Mouse (Mus musculus) hindbrain, embryonic 11.5 days (tissue): ENCODE measurements around the gene Exoc2. TPM values are rescaled to one million over a fixed set of nuclear protein-coding genes. Genes with fewer than 3 reads are reported as not detected.

ENCODE experiments used
- ATAC-seq: fragments of 200-750 bp; cut with Nextera tagmentation; 2 replicates; pipeline ENCODE4 v1.8.0; 2017; ENCODE audit warnings: mild to moderate bottlenecking, moderate TSS enrichment, moderate library complexity; ENCODE audit not compliant: low FRiP score
- DNase-seq: peaks from one replicate; pipeline ENCODE4 v3.0.0-alpha.2; 2015; ENCODE audit warnings: low spot score
- H3K27ac ChIP-seq: fragments of 300-500 bp; sonication (generic); 2 replicates; pipeline ENCODE4 v1.5.1; 2014; ENCODE audit warnings: mild to moderate bottlenecking, low read depth, low read length
- H3K27me3 ChIP-seq: fragments of 300-500 bp; sonication (generic); 2 replicates; pipeline ENCODE4 v1.6.1; 2014; ENCODE audit warnings: mild to moderate bottlenecking, low read length, moderate library complexity, mixed read lengths; ENCODE audit not compliant: control insufficient read depth, insufficient read depth
- H3K36me3 ChIP-seq: fragments of 300-500 bp; sonication (generic); 2 replicates; pipeline ENCODE4 v1.6.1; 2014; ENCODE audit warnings: mild to moderate bottlenecking, low read length, moderate library complexity, mixed read lengths; ENCODE audit not compliant: control insufficient read depth, insufficient read depth
- H3K4me1 ChIP-seq: fragments of 300-500 bp; sonication (generic); replicated peaks from 2 replicates; pipeline ENCODE4 v1.6.1; 2014; ENCODE audit warnings: low read length, mixed read lengths; ENCODE audit not compliant: control insufficient read depth, insufficient read depth
- H3K4me2 ChIP-seq: fragments of 300-500 bp; sonication (generic); replicated peaks from 2 replicates; pipeline ENCODE4 v1.6.1; 2014; ENCODE audit warnings: mild to moderate bottlenecking, low read depth, low read length
- H3K4me3 ChIP-seq: fragments of 300-500 bp; sonication (generic); 2 replicates; pipeline ENCODE4 v1.5.1; 2014; ENCODE audit warnings: low read depth, low read length
- H3K9ac ChIP-seq: fragments of 300-500 bp; sonication (generic); 2 replicates; pipeline ENCODE4 v1.6.1; 2014; ENCODE audit warnings: low read depth, low read length
- H3K9me3 ChIP-seq: fragments of 300-500 bp; sonication (generic); 2 replicates; pipeline ENCODE4 v1.6.1; 2016; ENCODE audit warnings: low read length; ENCODE audit not compliant: control insufficient read depth
- WGBS: fragments of 180-500 bp; shearing (Covaris S2); extraction: QIAGEN DNeasy Blood & Tissue Kit; methylation state at CpG from one replicate; pipeline ENCODE4 v1.1.7; 2014; 5-methylcytosine and 5-hydroxymethylcytosine counted together
- polyA plus RNA-seq: library from polyadenylated mRNA; unstranded; fragments of >200 nt; fragmentation: Nextera tagmentation; extraction: Ambion mirVana; gene quantifications from 2 replicates; pipeline ENCODE4 v1.2.1, GENCODE M21; 2014

The Exoc2 gene
- polyA plus RNA-seq, 1 experiment from 2014 or later: 41.2 TPM

DNA sequence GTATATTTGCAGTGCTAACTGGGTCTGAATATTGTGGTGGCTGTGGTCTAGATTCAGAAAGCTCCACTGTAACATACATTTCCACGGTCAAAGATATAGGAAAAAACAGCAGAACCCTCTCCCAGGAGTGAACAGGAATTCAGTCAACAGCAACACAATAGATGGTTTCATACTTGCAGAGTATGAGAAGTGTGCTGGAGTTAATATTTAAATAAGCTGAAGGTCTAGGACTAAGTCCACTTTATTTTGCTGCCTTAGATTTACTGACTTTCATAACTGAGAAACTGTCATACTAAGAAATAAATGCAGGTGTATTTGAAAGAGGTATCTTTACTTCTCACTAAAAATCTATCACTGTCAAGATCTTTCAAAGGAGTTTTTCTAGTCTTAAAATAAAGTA is 137.6 kb downstream of the Exoc2 start:
- Histone ChIP-seq H3K9ac (no peak overlapping the region), H3K4me3 (no peak overlapping the region), H3K36me3 (no peaks in the 10 kb centered on the region), H3K27me3 (no peaks in the 10 kb centered on the region), H3K9me3 (no peaks in the 10 kb centered on the region), H3K4me2 (no peak overlapping the region), H3K4me1 (no peaks in the 10 kb centered on the region), H3K27ac (no peak overlapping the region)
- 86% methylated on average over 1 of the region's 1 CpGs for WGBS
- ATAC-seq (no peak), DNase-seq (no peak)

DNA sequence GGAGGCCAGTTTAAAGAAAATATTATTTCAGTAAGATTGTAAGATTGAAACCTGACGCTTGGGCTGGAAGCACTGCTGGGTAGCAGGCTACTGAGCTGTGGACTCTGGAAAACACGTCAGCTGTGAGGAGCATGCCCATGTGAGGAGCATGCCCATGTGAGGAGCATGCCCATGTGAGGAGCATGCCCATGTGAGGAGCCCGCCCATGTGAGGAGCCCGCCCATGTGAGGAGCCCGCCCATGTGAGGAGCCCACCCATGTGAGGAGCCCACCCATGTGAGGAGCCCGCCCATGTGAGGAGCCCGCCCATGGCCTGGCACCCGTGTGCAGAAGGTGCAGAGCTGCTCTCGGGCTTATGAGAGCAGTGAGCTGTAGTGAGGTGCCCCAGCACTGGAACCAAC is 139.0 kb downstream of the Exoc2 start:
- 91% methylated on average over 9 of the region's 9 CpGs for WGBS
- no peaks in the 10 kb centered on the region for H3K9me3 ChIP-seq
- H3K27ac ChIP-seq: no peak overlapping the region

DNA sequence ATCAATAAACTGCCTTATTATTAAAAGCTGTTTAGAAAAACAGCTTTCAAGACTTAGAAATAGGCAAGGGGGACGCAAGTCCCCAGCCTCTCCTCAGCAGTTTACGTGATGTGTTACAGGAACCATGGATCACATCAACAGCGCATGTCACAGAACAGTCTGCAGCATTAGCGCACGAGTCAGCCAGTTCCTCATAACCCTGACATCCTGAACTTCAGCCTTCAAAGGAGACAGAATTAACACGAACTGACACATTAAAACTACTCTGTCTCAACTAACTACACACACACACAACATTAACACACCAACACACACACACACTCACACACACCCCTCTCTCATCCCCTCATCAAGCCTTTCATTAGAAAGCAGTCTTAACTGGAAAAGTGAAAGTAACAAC is 139.5 kb downstream of the Exoc2 start:
- no peak for ATAC-seq
- no peak overlapping the region for H3K27ac ChIP-seq
- 88% methylated on average over 6 of the region's 6 CpGs for WGBS

More for the DNA sequence above, 139.0 kb downstream of the Exoc2 start:
- Histone ChIP-seq H3K4me1 (no peaks in the 10 kb centered on the region), H3K9ac (no peak overlapping the region), H3K4me3 (no peak overlapping the region), H3K36me3 (no peaks in the 10 kb centered on the region), H3K4me2 (no peak overlapping the region), H3K27me3 (no peaks in the 10 kb centered on the region)
- ATAC-seq (no peak), DNase-seq (no peak)

DNA sequence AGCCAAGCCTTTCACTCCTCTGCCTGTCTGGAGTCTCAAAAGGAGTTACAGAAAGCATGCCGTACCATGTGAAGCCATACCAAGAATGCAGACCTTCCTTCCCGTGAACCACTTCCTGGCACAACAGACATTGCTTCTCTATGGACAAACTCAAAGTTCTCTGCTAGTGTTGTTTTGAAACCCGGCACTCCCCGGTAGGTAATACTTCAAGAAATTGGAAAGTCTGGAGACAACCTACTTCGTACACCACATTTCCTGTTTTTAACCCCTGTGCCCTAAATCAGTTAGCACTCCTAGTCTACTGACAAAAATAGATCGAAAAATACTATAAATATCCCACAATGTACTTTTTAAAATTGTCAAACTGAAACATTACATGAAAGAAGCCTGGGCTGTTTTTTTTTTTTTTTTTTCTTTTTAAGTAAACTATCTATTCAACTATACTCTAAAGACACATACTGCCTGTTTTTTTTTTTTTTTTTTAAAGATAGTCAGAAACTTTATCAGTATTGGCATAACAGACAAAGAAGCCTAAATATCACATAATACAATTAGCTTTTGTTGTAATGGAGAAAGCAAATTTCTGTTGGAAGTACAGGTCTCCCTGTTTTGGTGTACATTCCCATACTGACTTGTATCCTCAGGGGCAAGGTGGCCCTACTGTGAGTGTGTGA is 140.3 kb downstream of the Exoc2 start:
- no peak overlapping the region for H3K4me2 ChIP-seq
- H3K4me1 ChIP-seq: no peaks in the 10 kb centered on the region
- no peaks in the 10 kb centered on the region for H3K27me3 ChIP-seq
- DNase-seq: no peak
- no peak overlapping the region for H3K27ac ChIP-seq
- 88% methylated on average over 6 of the region's 6 CpGs for WGBS
- no peaks in the 10 kb centered on the region for H3K36me3 ChIP-seq
- no peak for ATAC-seq
- no peak overlapping the region for H3K9ac ChIP-seq
- no peak overlapping the region for H3K4me3 ChIP-seq
- no peaks in the 10 kb centered on the region for H3K9me3 ChIP-seq

More for the DNA sequence above, 139.5 kb downstream of the Exoc2 start:
- Histone ChIP-seq H3K9ac (no peak overlapping the region), H3K36me3 (no peaks in the 10 kb centered on the region), H3K4me2 (no peak overlapping the region), H3K4me3 (no peak overlapping the region), H3K9me3 (no peaks in the 10 kb centered on the region), H3K27me3 (no peaks in the 10 kb centered on the region), H3K4me1 (no peaks in the 10 kb centered on the region)
- DNase-seq: no peak

DNA sequence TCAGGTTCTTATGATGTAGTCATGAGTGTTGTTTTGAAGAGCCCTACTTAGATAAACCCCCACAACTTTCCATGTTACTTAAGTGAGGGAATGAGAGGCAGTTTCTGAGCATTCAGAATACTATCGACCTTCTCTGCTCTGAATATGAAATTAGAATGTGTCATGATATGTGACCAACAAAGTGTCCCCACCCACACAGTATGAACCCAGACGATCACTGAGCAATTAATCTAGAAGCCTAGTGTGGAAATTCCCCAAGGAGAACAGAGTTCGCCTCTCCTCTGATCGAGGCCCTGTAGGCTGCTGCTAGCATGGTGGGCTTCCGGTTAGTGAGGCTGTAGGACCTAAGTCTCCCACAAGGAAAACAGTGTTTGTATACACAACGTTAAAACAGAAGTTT is 142.5 kb downstream of the Exoc2 start:
- no peak for ATAC-seq
- Histone ChIP-seq H3K27ac (no peak overlapping the region), H3K4me1 (no peaks in the 10 kb centered on the region), H3K9ac (no peak overlapping the region), H3K9me3 (no peaks in the 10 kb centered on the region), H3K4me3 (no peak overlapping the region), H3K4me2 (no peak overlapping the region), H3K36me3 (no peaks in the 10 kb centered on the region), H3K27me3 (no peaks in the 10 kb centered on the region)
- DNase-seq: no peak
- WGBS: 87% methylated on average over 6 of the region's 6 CpGs

DNA sequence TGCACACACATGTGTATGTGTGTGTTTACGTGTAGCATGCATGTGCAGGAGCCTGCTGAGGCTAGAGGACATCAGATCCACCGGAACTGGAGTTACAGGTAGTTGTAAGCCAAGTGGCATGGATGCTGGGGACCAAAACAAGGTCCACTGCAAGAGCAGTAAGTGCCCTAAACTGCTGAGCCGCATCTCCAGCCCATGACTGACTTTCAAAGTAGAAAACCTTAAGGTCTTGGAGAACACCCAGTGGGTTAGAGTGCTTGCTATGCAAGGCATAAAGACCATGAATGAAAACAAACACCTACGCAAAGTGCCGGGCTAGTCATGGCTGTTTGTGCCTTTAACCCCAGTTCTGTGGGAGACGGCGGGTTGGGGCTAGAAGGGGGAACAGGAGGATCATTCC is 147.4 kb downstream of the Exoc2 start:
- Histone ChIP-seq H3K27me3 (no peaks in the 10 kb centered on the region), H3K9me3 (no peaks in the 10 kb centered on the region), H3K9ac (no peak overlapping the region), H3K27ac (no peak overlapping the region), H3K4me3 (no peak overlapping the region), H3K36me3 (no peaks in the 10 kb centered on the region), H3K4me1 (no peaks in the 10 kb centered on the region), H3K4me2 (no peak overlapping the region)
- 93% methylated on average over 7 of the region's 7 CpGs for WGBS
- DNase-seq (no peak), ATAC-seq (no peak)

DNA sequence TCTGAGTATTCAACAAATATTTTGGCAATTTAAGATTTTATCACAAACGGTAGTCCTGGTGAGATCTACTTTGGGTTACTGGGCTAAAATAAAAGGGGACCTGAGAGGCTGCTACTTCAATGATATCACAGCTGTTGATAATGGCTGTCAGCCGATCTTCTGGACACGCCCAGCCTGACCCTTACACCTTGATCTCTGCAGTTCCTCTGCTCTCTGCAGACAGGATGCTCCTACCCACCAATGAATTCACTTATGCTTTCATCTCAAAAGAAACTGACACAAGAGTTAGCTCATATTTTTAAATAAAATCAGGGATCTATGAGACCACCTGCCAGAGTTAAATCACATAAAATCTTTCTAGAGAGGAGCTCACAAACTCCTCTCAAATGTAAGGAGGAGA is 149.0 kb downstream of the Exoc2 start:
- WGBS: 85% methylated on average over 3 of the region's 3 CpGs
- no peak overlapping the region for H3K9ac ChIP-seq
- no peaks in the 10 kb centered on the region for H3K27me3 ChIP-seq
- DNase-seq (no peak), ATAC-seq (no peak)
- H3K27ac ChIP-seq: no peak overlapping the region
- no peak overlapping the region for H3K4me2 ChIP-seq
- no peak overlapping the region for H3K4me3 ChIP-seq
- no peaks in the 10 kb centered on the region for H3K4me1 ChIP-seq
- H3K36me3 ChIP-seq: no peaks in the 10 kb centered on the region
- no peaks in the 10 kb centered on the region for H3K9me3 ChIP-seq

DNA sequence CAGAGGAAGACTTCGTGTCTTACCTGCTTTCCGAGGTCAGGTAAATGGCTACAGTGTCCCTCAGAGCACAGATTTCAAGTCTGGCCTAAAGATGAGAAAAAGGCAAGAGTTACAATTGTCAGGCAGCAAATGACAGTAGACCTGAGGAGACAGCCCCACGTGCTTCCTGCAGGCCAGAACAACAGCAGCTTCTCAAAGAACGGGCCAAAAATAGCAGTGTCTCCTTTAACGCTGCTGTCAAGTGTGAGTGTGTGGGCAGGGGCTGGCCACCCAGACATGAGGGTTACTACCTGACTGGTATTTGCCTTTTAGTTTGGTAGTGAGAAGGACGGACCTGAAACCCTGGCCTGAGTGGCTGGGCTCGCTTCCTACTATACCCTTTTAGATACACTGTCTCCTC is 153.3 kb downstream of the Exoc2 start:
- 88% methylated on average over 7 of the region's 7 CpGs for WGBS

DNA sequence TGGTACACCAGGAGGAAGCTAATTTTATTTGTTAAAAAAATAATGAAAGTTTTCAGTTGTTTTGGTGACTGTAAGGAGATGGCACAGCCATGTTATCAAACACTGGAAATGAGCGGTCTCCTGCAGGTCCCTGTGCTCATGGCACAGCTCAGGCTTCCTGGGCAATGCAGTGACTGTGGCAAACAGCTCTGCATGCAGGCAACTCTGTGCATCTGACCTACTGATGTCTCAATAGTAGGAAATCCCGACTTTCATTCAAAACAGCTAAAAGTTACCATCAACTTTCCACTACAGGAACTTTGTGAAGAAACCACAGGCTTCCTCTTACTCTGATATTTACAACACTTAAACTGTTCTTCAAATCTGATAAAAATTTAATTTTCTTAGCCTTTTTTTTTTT is 154.0 kb downstream of the Exoc2 start:
- no peak for DNase-seq
- no peaks in the 10 kb centered on the region; the same call in 1 of the 2 replicates for H3K36me3 ChIP-seq
- ATAC-seq: no peak

More for the DNA sequence above, 153.3 kb downstream of the Exoc2 start:
- Histone ChIP-seq H3K9me3 (no peaks in the 10 kb centered on the region), H3K4me1 (no peaks in the 10 kb centered on the region), H3K27ac (no peak overlapping the region), H3K9ac (no peak overlapping the region), H3K36me3 (no peaks in the 10 kb centered on the region; the same call in 1 of the 2 replicates), H3K4me3 (no peak overlapping the region), H3K27me3 (no peaks in the 10 kb centered on the region), H3K4me2 (no peak overlapping the region)
- ATAC-seq (no peak), DNase-seq (no peak)

More for the DNA sequence above, 154.0 kb downstream of the Exoc2 start:
- Histone ChIP-seq H3K27me3 (no peaks in the 10 kb centered on the region), H3K4me3 (no peak overlapping the region), H3K9ac (no peak overlapping the region), H3K27ac (no peak overlapping the region), H3K4me1 (no peaks in the 10 kb centered on the region), H3K4me2 (no peak overlapping the region), H3K9me3 (no peaks in the 10 kb centered on the region)
- 96% methylated on average over 2 of the region's 2 CpGs for WGBS
